Mouse (Mus musculus) spleen, postnatal 36 days (tissue): ENCODE data around the gene BC035947.
"Not testable (repeated sequence)": the region's sequence is repeated elsewhere in the genome, so short reads cannot be mapped to it uniquely, and the experiment has no call there.

ENCODE experiments used
- DNase-seq, 2 experiments: peaks; one replicate each; pipeline ENCODE4 v3.0.0; 2022; ENCODE audit warnings: low spot score in 2 of 2, mixed read lengths in 1 of 2

Gene BC035947

GRCm38 (mm10) chr1:78511621-78512160 lies at the start of gene BC035947:
Gene BC035947 (minus strand): TSS chr1:78512158.
- DNase-seq, result no peak

- no peak for DNase-seq
Observed at GRCm38 (mm10) chr1:78554012-78554666, 42.2 kb upstream of the BC035947 start.

DNA sequence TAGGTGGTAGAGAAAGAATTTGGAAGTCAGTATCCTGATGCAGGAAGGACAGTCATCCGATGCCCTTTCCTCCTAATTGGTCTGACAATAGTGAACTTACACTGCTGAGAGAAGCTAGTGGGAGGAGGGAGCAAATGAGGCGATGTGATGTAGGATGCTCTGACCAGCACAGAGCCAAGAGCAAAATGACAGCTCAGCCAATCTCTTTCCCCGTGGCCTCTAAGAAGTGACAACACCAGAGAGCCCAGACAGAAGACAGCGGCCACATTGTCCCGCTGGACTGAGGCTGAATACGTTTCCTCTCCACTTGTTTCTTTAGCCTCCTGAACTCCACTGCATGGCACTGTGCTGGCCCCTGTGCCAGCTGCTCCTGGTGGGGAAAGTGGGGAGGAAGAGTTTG lies 37.0 kb upstream of the BC035947 start:
- no peak for DNase-seq

GRCm38 (mm10) chr1:78546258-78546657 lies 34.3 kb upstream of the BC035947 start:
- no peak for DNase-seq

- DNase-seq, result not testable (repeated sequence)
Observed at GRCm38 (mm10) chr1:78543631-78544030, 31.7 kb upstream of the BC035947 start.

- no peak for DNase-seq
Observed at GRCm38 (mm10) chr1:78539166-78539565, 27.2 kb upstream of the BC035947 start.

DNA sequence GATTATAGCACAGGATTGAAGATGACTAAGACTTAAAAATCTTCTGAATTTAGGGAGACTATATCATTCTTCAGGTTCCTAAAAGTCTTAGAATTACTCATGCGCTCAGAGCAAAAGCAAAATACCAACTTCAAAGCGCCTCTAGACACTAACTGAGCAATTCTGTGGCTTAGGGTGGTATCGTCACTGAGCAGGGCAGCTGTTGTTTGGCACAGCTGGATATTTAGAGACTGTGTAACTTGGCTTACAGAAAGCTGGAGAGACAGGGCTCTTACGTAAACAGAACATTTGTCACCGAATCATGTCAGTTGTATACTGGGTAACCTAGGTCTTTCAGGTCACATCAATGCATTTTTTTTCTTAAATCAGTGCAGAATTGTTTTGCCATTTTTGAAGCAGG lies 26.4 kb upstream of the BC035947 start:
- no peak for DNase-seq

DNA sequence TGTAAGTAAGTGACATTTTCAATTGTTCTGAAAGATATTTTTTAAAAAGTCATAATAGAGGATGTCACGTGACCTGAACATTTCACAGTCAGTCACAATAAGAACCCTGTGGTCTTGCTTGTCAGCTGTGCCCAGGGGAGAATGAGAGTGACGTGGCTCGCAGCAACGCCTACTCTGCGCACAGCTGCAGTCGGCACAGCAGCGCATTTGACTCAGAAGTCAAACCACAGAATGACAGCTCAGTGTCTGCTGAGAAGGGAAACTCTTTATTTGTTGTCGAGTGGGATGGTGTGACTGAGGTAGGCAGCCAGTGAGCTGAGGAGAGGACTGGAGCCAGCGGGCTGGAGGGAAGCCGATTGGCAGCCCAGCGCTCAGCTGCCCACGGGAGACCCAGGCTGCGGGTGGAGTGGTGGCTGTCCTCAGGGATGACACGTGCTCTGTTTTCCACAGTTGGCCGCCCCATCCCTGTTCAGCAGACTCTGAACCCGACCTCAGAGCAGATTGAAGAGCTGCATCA lies 25.6 kb upstream of the BC035947 start:
- DNase-seq, result peak; percentile 79 to 82

- peak; percentile 47 to 51 for DNase-seq
Observed at GRCm38 (mm10) chr1:78536310-78537164, 24.6 kb upstream of the BC035947 start.

GRCm38 (mm10) chr1:78534428-78535150 lies 22.6 kb upstream of the BC035947 start:
- no peak for DNase-seq

DNA sequence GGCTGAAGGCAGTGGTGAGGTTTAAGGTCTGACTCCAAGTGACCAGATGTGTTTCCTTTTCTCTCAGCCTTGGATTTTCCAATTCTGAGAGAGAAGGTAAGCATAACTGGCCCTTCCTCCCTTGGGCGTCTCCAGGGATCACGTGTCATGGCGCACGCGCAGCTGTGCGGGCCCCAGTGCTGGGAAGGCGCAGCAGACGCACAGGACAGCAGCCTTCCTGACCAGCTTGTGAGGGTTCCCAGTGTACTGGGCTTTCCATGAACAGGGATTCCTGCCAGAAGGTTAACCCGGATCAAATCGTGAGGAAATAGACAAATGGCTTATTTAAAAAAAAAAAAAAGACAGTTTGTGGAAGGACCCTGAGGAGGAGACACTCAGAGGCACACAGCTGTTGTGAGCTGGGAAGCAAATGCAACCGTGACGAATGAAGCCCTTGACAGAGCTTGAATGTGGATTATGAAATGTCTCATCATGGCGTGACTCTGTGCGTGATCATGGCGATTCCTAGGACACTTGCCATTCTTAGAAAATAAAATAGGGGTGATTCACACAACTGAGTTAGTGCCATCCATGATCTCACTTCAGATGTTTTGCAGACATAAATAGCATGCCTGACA lies 20.3 kb upstream of the BC035947 start:
- no peak for DNase-seq

GRCm38 (mm10) chr1:78530500-78531215 lies 18.7 kb upstream of the BC035947 start:
- no peak for DNase-seq

DNA sequence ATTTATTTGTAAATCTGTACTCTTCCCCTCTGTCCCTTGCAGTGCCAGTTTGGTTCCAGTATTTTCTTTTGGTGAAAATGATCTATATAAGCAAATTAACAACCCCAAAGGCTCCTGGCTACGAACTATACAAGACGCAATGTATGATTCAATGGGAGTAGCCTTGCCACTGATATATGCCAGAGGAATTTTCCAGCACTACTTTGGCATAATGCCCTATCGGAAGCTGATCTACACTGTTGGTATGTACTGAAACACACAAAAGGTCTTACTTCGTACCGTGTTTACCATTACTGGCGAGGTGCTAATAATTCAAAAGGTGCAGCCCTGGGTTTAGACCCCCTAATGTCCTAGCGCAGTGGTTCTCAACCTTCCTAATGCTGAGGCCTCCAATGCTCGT lies 17.1 kb upstream of the BC035947 start:
- DNase-seq, result no peak

- no peak for DNase-seq
Observed at GRCm38 (mm10) chr1:78528356-78528755, 16.4 kb upstream of the BC035947 start.

- peak; percentile 8 to 22 for DNase-seq
Observed at GRCm38 (mm10) chr1:78525189-78525886, 13.4 kb upstream of the BC035947 start.

DNA sequence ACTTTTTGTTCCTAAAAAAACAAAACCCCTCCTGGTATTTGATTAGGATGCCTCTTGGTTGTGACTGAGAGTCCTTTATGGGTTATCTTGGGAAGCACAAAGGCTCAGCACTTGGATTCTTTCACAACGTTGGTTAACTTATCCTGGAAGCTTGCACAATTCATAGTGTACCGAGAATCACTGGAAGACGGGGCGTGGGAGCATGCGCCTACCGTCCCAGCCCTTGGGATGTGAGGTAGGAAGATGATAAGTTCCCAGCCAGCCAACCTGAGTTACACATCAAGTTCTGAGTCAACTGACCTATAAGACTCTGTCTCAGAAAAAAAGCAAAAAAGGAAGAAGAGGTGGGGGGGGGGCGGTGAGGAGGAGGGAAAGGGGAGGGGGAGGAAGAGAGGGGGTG lies 6.9 kb upstream of the BC035947 start:
- DNase-seq, result no peak

DNA sequence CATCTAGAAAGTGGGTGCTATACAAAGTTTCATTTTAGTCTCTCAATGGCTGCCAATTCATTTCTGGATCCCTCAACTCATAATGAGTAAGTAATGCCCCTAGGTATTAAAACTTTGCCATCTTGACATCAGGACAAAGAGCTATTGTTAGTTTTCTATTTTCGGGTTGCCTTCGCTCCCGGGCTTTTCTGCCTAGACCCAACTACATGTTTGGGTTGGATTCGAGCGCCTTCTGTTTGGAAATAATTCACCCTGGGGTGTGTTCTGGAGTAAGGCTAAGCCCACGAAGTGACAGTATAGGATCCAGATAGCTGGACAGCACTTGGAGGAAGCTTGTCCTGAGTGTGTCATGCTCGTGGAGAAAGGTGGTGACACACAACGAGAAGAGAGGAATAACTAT lies 798 bp upstream of the BC035947 start:
- DNase-seq, result no peak

GRCm38 (mm10) chr1:78510862-78511261 lies 1.1 kb downstream of the BC035947 start, which contains the start of gene Mogat1:
Gene Mogat1 (plus strand): TSS chr1:78510991.
- no peak for DNase-seq

GRCm38 (mm10) chr1:78507137-78507536 lies 4.8 kb downstream of the BC035947 start:
- no peak for DNase-seq

DNA sequence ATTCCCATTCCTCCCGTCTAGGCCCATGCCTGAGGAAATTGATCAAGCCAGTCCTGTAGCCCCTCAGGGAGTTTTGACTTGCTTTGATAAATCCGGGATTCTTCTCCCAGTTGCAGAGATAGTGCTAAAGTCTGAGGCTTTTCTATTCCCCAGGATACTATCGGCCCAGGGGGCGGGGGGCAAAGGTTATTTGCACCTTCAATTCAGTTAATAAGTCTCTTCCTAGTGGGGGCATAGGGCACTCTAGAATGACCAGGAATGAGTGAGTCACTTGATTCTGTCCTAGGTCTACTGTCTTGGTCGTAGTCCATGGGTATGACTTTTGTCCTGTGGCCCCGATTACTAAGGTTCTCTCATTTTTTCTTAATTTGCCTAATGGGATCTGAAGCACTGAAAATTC lies 9.4 kb downstream of the BC035947 start:
- DNase-seq, result no peak
